Mouse (Mus musculus) CD8-positive naive resting alpha-beta T cell, adult 2 months (primary cell): Measurements from ENCODE around the gene Plekhg6.

Experiments used
- DNase-seq, 2 experiments: peaks; one replicate each; pipeline ENCODE4 v3.0.0; 2022; ENCODE audit warnings: low read depth in 2 of 2, low spot score in 2 of 2

Plekhg6 gene

DNA sequence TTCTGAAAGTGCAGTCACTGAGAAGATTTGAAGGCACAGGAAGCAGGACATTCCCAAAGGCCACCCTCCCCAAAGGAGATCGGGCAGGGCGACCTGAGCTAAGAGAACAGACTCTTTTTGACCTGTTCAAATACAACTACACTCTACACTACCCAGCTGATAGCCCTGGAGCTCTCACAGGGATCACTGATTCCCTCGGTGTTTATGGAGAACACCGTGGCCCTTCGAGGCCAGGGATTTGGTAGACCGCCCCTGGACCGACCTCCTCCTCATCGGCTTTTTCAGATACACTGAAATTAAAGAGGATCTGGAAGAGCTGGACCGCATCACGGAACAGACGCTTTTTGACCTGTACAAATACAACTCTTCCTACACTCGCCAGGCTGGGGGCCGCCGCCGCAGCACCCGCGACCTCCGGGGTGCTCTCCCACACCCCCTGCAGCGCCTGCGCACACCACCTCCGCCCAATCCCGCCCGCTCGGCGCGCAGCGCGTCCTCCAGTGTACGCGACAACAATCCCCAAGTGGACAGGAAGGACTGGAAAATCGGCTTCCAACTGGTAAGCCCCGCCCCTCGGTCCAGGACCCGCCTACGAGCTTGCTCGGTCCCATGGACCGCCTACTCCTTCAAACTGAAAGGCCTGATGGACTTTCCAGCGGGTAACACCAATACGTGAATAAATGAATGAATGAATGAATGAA is 49.8 kb downstream of the Plekhg6 start:
- no peak for DNase-seq

DNA sequence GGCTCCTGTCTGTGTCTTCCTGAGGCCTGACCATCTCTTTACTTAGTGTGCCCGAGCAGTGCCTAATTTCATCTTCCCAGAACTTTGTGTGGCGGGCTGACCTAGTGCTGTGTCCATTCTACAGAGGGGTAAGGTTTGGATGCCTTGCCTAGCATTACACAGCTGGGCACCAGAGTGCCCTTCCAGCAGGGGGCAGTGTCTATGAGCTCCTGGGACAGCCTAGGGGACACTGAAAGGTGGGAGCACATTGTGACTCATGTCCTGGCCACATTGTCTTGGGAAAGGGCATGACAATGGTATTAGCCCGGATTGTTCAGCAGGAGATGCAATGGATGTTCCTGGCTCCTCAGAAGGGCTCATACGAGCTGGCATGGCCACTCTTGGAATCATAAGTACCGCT is 52.4 kb downstream of the Plekhg6 start:
- peak; percentile 50 to 62 for DNase-seq

DNA sequence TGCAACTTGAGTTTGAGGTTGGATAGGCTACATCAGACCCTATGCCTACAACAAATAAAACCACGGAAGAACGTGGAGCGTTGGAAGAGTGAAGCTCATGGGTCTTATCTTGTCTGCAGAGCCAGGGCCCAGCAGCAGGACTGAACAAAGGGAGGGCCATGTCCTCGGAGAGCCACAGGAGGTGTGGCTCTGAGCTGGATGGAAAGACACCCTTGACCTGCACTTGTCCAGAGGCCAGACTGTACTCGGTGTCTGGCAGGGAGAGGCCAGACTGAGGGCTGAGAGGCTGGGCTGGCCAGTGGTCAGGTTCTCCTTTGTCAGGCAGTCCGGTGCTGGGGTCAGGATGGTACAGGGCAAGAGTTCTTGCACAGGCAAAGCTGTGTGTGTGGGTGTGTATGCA is 55.3 kb downstream of the Plekhg6 start:
- DNase-seq, result no peak

DNA sequence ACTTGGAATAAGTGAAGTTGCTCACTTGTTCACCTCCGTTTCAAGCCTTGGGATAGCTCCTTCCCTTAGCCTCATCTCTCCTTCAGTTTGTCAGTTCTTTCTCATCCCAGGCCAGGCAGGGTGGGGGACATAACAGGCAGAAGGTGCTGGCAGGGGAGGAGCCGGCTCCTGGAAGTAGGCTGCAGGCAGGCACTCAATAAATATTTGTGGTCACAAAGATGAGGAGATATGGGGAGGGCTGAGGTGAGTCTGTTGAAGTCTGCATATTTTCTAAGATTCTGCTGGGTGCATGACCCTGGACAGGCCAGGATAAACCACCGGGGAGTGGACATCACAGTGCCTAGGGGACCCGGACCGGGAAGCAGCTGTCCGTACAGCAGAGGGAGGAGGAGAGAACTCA is 57.0 kb downstream of the Plekhg6 start:
- no peak for DNase-seq

DNA sequence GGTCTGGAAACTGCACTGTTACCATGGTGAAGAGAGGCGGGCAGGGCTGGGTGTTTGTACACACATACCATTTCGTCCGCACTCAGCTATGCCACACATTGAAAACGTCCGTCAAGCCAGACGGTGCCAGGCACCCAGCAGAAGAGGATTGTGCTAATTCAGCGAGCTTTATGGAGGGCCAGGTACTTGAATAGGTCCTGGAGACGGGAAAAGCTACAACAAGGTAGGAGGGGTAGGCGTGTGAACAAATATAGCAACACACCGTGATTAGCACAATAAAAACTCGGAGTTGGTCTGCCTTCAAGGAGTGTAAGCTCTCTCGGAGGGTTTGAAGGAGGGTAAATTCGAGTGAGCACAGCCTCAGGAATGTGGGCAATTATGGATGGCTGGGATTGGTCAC is 57.8 kb downstream of the Plekhg6 start:
- no peak for DNase-seq

GRCm38 (mm10) chr6:125321114-125321855 is 59.3 kb downstream of the Plekhg6 start:
- DNase-seq, result no peak

DNA sequence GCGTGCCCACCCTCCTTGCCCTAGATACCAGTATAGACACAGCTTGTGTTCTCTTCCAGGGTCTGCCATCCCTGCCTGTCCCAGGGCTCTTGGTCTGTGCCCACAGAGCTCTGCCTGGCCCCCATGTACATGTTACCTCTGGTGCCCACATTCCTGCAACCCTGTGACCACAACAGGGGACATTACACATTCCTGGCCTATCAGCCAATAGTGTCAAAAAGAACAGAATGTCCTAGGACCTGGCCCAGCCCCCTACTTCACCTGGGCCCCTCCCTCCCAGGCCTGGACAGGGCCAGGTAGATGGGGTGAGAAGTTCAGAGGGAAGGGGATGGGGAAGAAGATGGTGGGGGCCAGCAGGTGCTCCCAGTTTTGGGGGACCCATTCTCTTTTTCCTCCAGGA is 60.3 kb downstream of the Plekhg6 start, which contains the start of gene Scnn1a:
Gene Scnn1a (plus strand): TSS at position 337 of the 400 bp plus-strand sequence.
- no peak for DNase-seq

DNA sequence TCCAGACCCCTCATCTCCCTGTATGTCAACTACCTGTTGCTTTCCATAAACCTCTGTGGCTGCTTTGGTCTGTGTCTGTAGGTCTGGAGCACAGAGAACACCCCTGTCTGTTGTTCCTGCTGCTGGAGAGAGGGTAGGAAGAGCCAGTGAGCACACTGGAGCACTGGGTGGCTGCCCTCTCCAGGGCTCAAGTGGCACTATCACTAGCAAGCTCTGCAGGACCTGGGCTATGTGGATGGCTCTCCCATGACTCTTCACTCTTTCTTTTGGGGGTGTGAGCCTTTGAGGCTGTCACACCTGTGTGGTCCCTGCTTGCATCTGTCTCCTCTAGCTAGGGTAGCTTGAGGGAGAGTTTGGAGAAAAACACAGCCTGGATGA is 60.7 kb downstream of the Plekhg6 start:
- DNase-seq, result no peak

DNA sequence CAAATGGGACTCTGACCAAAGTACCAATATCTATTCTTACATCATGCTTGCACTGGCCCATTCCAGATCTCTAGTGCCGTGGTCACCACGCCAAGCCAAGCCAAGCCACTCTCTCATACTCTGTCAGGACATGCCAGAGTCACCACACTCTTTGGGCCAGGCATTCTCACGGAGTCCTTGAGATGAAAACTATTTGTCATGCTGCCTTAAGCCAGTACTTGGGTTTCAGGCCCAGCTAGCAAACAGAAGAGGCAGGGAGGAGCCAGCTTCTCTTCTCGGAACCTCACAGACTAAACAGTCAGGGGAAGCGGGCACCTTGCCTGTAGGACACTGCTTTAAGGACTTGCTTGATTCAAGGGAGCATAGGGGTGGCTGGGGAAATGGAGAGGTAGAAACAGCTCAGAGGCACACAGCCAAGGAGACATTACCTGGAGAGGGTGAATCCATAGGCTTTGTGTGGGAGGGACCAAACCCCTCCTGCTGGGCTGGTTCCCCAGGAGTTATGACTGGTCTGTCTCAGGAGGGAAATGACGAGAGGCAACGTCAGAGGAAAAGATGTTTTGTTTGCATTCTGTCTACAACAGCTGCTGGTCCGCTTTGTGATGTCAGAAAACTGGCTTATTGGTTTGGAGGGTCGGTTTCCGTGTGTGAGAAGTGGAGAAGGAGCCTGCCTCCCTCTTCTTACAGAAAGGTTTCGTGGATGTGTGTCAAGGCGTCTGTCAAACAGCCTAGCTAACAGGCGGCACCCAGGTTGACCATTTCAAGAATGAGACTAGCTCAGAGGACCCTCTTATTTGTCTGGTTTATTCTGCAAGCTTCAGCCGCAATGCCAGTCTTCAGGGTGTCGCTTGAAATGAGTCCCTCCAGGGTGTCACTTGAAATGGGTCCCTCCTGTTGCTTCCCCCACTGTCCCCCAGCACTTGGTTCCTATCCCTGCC is 61.3 kb downstream of the Plekhg6 start:
- no peak for DNase-seq

- DNase-seq, result no peak
These were observed 63.5 kb downstream of the Plekhg6 start for GRCm38 (mm10) chr6:125317077-125317476.

DNA sequence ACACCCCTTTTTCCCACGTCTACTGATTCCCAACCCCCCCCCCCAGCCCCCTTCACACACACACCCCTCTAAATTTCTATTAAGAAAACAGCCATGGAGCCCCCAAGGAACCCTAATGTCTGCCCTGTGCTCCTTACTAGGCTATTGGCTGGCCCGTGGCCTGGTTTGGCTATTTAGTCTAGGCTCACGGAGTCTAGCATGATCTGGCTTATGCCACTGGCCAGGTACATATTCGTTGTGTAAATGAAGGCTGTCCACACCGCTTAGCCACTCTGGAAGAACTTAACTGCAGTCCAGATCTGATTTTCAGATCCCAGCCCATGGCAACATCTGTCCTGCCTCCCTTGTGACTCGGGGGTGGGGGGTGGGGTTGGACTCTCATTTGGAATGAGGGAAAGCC is 65.8 kb downstream of the Plekhg6 start:
- DNase-seq, result no peak

GRCm38 (mm10) chr6:125314231-125314563 is 66.4 kb downstream of the Plekhg6 start:
- DNase-seq, result no peak

DNA sequence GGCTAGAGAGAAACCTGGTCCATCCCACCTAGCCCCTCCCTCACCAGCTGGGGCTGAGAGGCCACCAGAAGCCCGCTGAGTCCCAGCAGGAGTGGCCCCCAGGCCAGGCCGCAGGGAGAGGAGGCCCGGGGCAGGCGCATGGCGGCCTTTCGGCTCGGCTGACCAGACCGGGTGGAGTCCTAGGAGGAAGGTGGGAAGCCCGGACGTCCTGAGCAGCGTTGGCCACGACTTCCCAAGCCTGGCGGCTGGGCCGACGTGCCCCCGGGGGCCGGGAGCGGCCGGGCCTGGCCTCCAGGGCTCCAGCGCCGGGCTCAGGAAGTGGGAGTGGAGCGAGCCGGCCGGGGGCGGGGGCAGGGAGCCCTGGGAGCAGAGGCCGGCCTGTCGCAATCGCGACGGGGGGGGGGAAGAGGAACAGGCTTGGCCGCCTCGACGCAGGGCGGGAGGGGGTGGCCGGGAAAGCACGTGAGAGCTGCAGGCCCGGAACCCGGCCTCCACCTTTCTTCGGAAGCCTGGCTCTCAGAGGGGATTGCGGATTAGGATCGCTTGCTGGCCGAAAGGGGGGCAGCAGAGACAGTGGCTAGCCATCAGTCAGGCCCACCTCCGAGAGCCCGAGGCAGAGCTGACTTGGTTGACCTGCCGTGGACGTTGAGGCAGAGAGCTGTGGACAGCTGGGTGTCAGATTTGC is 66.9 kb downstream of the Plekhg6 start, which contains the start of gene Ltbr:
Gene Ltbr (minus strand): TSS at position 340 of the 685 bp plus-strand sequence.
- no peak for DNase-seq
